Mouse (Mus musculus) CH12.LX (cell line): Measurements from ENCODE around the gene Cmtm4.

Experiments
- CHD1 ChIP-seq: IDR thresholded peaks from 2 replicates; pipeline ENCODE4 v1.6.1; 2012; ENCODE audit warnings: low read depth, low read length, improper control_type of control experiment, inconsistent platforms
- CHD2 ChIP-seq: IDR thresholded peaks from 2 replicates; pipeline ENCODE4 v1.6.1; 2011; ENCODE audit warnings: low read length, improper control_type of control experiment
- CTCF ChIP-seq, 2 experiments: IDR thresholded peaks in 1 of 2; conservative IDR thresholded peaks in 1 of 2; 2 replicates each; pipeline ENCODE4 v1.5.1; 2011 to 2012; ENCODE audit warnings: low read depth in 2 of 2, low read length in 2 of 2, improper control_type of control experiment in 1 of 2, inconsistent platforms in 1 of 2, mild to moderate bottlenecking in 1 of 2, moderate library complexity in 1 of 2
- EP300 ChIP-seq: IDR thresholded peaks from 2 replicates; pipeline ENCODE4 v1.6.1; 2011; ENCODE audit warnings: low read length, improper control_type of control experiment
- POLR2A ChIP-seq: IDR thresholded peaks from 2 replicates; pipeline ENCODE4 v1.6.1; 2011; ENCODE audit warnings: low read depth, mild to moderate bottlenecking, improper control_type of control experiment, low read length
- POLR2AphosphoS2 ChIP-seq: IDR thresholded peaks from 2 replicates; pipeline ENCODE4 v1.6.1; 2011; ENCODE audit warnings: low read depth, low read length, improper control_type of control experiment
- RAD21 ChIP-seq: IDR thresholded peaks from 2 replicates; pipeline ENCODE4 v1.6.1; 2011; ENCODE audit warnings: low read depth, mild to moderate bottlenecking, low read length, improper control_type of control experiment, moderate library complexity
- TCF12 ChIP-seq: IDR thresholded peaks from 2 replicates; pipeline ENCODE4 v1.6.1; 2014; ENCODE audit warnings: low read depth, mild to moderate bottlenecking, inconsistent platforms, low read length, improper control_type of control experiment
- ZC3H11A ChIP-seq: IDR thresholded peaks from 2 replicates; pipeline ENCODE4 v1.6.1; 2012; ENCODE audit warnings: low read depth, mild to moderate bottlenecking, inconsistent platforms, low read length, improper control_type of control experiment
- ZNF384 ChIP-seq: IDR thresholded peaks from 2 replicates; pipeline ENCODE4 v1.6.1; 2012; ENCODE audit warnings: low read depth, low read length, improper control_type of control experiment, inconsistent platforms

GRCm38 (mm10) chr8:104332665-104333631 is 62.7 kb downstream of the Cmtm4 start:
- no peak for TF ChIP-seq TCF12
- no peak for TF ChIP-seq CHD1
- no peak for TF ChIP-seq POLR2A
- peak in 1 of 2 experiments; percentile 40; a peak in 2 of 4 replicates for TF ChIP-seq CTCF (conservative IDR thresholded peaks at IDR 0.05 in 1 of 2, IDR thresholded peaks at IDR 0.05 in 1 of 2; ENCODE audit: low read depth in 2 of 2, low read length in 2 of 2)
- no peak for TF ChIP-seq EP300
- no peak for TF ChIP-seq CHD2
- no peak; the same call in 1 of the 2 replicates for TF ChIP-seq RAD21
- no peak for TF ChIP-seq ZNF384
- no peak for TF ChIP-seq POLR2AphosphoS2
- no peak for TF ChIP-seq ZC3H11A
